Mouse (Mus musculus) heart, adult 2 months (tissue): ENCODE measurements at regions not wholly inside any gene's neighbourhood (a gene's known extent, or its start where the extent isn't known, plus 50 kb on each side); places are given as distances from the start of the nearest gene placed in this dataset.

Source experiments
- DNase-seq, 2 experiments: peaks; one replicate each; pipeline ENCODE4 v3.0.0; 2021
- H3K27ac ChIP-seq: fragments of 200-600 bp; 2 replicates; pipeline ENCODE4 v1.8.1; 2022
- H3K27me3 ChIP-seq: fragments of 200-500 bp; 2 replicates; pipeline ENCODE4 v1.6.1; 2012; ENCODE audit warnings: mild to moderate bottlenecking, low read length, inconsistent platforms, mixed read lengths; ENCODE audit not compliant: control insufficient read depth, insufficient read depth
- H3K36me3 ChIP-seq: fragments of 200-500 bp; 2 replicates; pipeline ENCODE4 v1.6.1; 2012; ENCODE audit warnings: low read length, inconsistent platforms; ENCODE audit not compliant: control insufficient read depth, insufficient read depth
- H3K4me1 ChIP-seq: fragments of 200-500 bp; 2 replicates; pipeline ENCODE4 v1.6.1; 2011; ENCODE audit warnings: low read length; ENCODE audit not compliant: control insufficient read depth, insufficient read depth
- H3K4me3 ChIP-seq: fragments of 200-600 bp; 2 replicates; pipeline ENCODE4 v1.8.1; 2022
- H3K79me2 ChIP-seq: fragments of 200-500 bp; replicated peaks from 2 replicates; pipeline ENCODE4 v1.6.1; 2012; ENCODE audit warnings: mild to moderate bottlenecking, inconsistent platforms, low read length, moderate library complexity, mixed read lengths; ENCODE audit not compliant: control insufficient read depth, insufficient read depth
- H3K9ac ChIP-seq: fragments of 200-500 bp; 2 replicates; pipeline ENCODE4 v1.6.1; 2012; ENCODE audit warnings: low read depth, mild to moderate bottlenecking, control low read depth, inconsistent platforms, low read length, mixed read lengths
- CTCF ChIP-seq: fragments of 200-600 bp; IDR thresholded peaks from 2 replicates; pipeline ENCODE4 v1.8.1; 2022; ENCODE audit warnings: antibody characterized with exemption, mild to moderate bottlenecking, moderate library complexity
- EP300 ChIP-seq: fragments of 200-500 bp; IDR thresholded peaks from 2 replicates; pipeline ENCODE4 v1.6.1; 2011; ENCODE audit warnings: low read depth, low read length, control low read depth; ENCODE audit not compliant: insufficient read depth
- POLR2A ChIP-seq: fragments of 200-500 bp; IDR thresholded peaks from 2 replicates; pipeline ENCODE4 v1.6.1; 2011; ENCODE audit warnings: mild to moderate bottlenecking, low read depth, low read length, control low read depth; ENCODE audit not compliant: insufficient read depth
- WGBS: fragments of 180-500 bp; shearing (Covaris S2); methylation state at CpG from one replicate; pipeline ENCODE4 v1.1.7; 2018; 5-methylcytosine and 5-hydroxymethylcytosine counted together
- intact Hi-C: fragments of 180-260 bp; cut with DNase I; formaldehyde crosslinking; loops from one replicate; pipeline ENCODE4 v1.15.1; 2025

DNA sequence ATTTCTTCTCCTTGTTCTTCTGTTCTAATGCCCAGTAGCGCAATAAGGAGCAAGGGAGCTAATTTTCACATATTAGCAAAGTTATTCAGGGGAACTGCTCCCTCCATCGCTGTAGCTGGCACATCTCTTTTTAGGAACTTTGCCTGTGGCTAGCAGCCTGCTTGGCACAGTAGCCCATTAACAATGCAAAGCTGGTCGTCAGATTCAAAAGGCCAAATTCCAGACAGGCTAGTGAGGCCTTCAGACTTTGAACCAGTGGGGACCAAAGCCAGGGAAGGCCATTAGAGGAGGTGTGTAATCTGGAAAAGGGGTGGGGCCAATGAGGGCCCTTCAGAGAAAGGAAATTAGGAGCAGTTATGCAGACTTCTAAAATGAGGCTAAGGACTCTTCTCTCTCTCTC is 181.5 kb downstream of the Emp1 start:
- H3K4me3 ChIP-seq, result no peak overlapping the region
- no peak overlapping the region for H3K9ac ChIP-seq
- H3K36me3 ChIP-seq, result no peaks in the 10 kb centered on the region
- no peaks in the 10 kb centered on the region for H3K27me3 ChIP-seq
- 65% methylated on average over 3 of the region's 3 CpGs for WGBS
- H3K27ac ChIP-seq, result no peak overlapping the region
- DNase-seq, result no peak
- intact Hi-C loops, result no loop called here
- H3K4me1 ChIP-seq, result no peaks in the 10 kb centered on the region
- TF ChIP-seq CTCF (no peak), EP300 (no peak)
- H3K79me2 ChIP-seq, result no peaks in the 10 kb centered on the region

DNA sequence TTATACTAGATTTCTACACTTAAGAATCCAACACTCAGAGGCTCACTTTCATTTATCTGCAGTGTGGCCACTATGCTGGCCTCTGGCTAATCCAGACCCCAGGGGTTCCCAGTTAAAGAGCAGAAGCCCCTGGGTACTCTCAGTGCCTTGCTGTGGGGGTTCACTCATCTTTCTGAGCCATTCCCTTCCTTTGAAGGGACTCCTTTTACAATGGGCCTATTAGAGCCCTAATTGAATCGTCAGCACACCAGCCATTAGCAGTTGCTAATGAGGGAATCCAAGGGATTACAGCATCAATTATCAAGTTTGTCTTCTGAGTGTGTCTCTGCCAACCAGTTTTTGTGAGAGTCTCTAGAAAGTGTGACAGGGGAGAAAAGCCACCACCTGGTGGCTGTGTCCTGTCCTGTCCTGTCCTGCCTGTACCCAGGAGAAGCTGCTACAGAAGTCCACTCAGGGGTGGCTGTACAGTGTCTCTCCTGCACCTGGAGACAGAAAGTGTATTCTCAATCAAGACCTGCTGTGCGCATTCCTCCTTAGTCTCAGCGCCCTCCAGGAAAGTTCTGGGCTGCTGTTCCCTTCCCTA is 188.1 kb downstream of the Emp1 start:
- TF ChIP-seq CTCF (no peak), EP300 (no peak), POLR2A (no peak)
- 48% methylated on average over 3 of the region's 3 CpGs for whole genome bisulfite sequencing
- intact Hi-C loops, result no loop called here
- Histone ChIP-seq H3K4me3 (no peak overlapping the region), H3K27ac (no peak overlapping the region), H3K9ac (no peak overlapping the region), H3K27me3 (no peaks in the 10 kb centered on the region), H3K79me2 (no peaks in the 10 kb centered on the region), H3K4me1 (no peaks in the 10 kb centered on the region), H3K36me3 (no peaks in the 10 kb centered on the region)
- DNase-seq, result no peak

DNA sequence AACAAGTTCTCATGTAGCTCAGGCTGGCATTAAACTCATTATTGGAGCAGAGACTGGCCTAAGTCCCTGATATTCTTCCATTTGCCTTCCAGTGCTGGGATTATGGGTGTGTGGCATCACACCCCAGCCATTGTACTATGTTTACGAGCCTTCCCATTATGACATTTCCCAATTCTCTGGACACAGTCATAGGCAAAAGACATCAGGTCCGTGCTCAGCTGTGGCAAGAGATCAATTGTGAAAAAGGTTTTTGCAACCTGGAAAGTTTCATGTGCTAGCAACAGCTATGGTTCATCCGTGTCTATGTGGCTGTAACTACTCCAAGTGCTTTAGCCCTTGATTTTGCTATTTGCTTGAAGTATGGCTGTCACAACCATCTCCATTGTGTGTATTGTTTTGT is 190.1 kb downstream of the Emp1 start:
- 83% methylated on average over 3 of the region's 3 CpGs for WGBS
- DNase-seq, result no peak
- H3K4me1 ChIP-seq, result no peaks in the 10 kb centered on the region
- TF ChIP-seq CTCF, result no peak
- TF ChIP-seq EP300, result no peak
- no peak for TF ChIP-seq POLR2A
- H3K9ac ChIP-seq, result no peak overlapping the region
- H3K27ac ChIP-seq, result no peak overlapping the region
- no peaks in the 10 kb centered on the region for H3K36me3 ChIP-seq
- H3K79me2 ChIP-seq, result no peaks in the 10 kb centered on the region
- intact Hi-C loops, result no loop called here
- H3K27me3 ChIP-seq, result no peaks in the 10 kb centered on the region
- H3K4me3 ChIP-seq, result no peak overlapping the region

DNA sequence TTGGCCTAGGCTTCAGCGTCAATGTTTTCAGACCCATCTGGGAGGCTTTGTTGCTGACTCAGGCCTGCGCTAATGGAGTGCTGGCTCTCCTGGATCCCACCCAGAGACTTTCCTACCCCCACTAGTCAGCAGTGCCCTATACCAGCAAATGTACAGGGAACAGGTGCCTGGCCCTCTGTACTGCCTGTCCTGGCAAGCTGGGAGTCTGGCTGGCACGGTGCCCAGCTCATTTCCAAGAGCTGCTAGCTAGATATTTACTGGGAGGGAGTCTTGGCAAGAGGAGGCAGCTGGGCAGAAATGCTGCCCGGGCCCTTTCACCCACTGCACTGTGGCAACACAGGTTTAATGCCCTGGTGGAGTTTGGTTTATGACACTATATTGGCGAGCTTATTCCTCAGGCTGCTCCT is 197.2 kb downstream of the Emp1 start:
- Histone ChIP-seq H3K27ac (no peak overlapping the region), H3K79me2 (no peaks in the 10 kb centered on the region), H3K27me3 (no peaks in the 10 kb centered on the region), H3K4me3 (no peak overlapping the region), H3K36me3 (no peaks in the 10 kb centered on the region), H3K9ac (no peak overlapping the region), H3K4me1 (no peaks in the 10 kb centered on the region; the same call in 1 of the 2 replicates)
- 45% methylated on average over 5 of the region's 5 CpGs for WGBS
- peak; percentile 80 to 86 for DNase-seq
- intact Hi-C loops, result no loop called here
- TF ChIP-seq EP300, result no peak
- TF ChIP-seq CTCF, result no peak

DNA sequence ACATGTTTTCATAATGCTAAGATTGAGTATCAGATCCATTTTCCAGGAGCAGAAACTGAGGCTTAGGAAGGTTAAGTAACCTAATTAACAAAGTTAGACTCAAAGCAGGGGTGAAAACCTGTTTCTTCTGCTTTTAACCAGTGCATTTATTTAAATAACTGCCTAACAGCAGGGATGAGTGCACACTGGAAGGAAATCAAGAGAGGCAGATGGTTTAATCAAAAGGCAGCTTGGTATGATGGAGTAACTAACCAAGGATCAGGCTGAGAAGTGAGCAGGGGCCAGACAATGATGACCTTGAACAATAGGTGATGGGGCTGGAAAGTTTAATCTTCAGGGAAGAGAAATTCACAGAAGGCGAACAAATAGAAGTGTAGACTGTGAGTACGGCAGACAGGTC is 199.9 kb downstream of the Emp1 start:
- Histone ChIP-seq H3K79me2 (no peaks in the 10 kb centered on the region), H3K36me3 (no peaks in the 10 kb centered on the region), H3K27me3 (no peaks in the 10 kb centered on the region), H3K4me1 (no peaks in the 10 kb centered on the region; the same call in 1 of the 2 replicates), H3K9ac (no peak overlapping the region), H3K4me3 (no peak overlapping the region), H3K27ac (no peak overlapping the region)
- intact Hi-C loops, result no loop called here
- TF ChIP-seq CTCF (no peak), POLR2A (no peak), EP300 (no peak)
- WGBS, result 91% methylated on average over 2 of the region's 2 CpGs
- DNase-seq, result no peak

DNA sequence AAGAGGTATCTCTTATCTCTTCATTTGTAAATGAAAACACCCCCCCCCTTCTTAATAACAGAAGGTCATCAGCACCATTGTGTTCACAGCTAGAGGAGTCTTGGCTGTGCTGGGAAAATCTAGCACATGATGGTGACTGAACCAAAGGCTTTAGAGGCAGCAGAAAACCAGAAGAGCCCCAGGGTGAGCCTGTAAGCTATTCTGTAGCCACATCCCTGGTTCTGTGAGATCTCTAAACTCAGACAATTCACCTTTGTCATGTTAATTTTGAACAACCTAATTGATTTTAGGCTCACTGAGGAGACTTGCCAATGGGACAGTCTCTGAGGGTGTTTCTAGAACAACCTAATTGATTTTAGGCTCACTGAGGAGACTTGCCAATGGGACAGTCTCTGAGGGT is 201.4 kb downstream of the Emp1 start:
- no peaks in the 10 kb centered on the region for H3K79me2 ChIP-seq
- intact Hi-C loops, result no loop called here

DNA sequence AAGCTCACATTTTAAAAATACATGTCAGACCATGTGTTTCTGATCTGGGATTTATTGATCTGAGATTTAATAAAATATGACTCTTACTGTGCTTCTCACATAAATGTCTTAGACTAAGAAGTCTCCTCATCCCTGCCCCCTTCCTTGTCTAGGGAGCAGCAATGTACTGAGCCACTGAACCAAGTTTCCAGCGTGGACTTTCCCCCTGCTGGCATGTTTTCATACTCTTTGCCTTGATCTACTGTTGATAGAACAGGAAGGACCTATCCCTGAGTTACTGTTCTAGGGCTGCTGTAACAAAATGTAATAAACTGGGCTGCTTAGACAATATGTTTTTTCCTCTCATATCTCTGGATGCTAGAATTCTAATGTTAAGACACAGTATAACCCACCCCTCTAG is 206.7 kb downstream of the Emp1 start:
- H3K27me3 ChIP-seq, result no peaks in the 10 kb centered on the region
- H3K4me1 ChIP-seq, result no peaks in the 10 kb centered on the region
- no peak overlapping the region for H3K9ac ChIP-seq
- H3K36me3 ChIP-seq, result no peaks in the 10 kb centered on the region
- H3K79me2 ChIP-seq, result no peaks in the 10 kb centered on the region
- intact Hi-C loops, result no loop called here
- TF ChIP-seq EP300 (no peak), CTCF (no peak), POLR2A (no peak)
- DNase-seq, result no peak
- H3K4me3 ChIP-seq, result no peak overlapping the region
- H3K27ac ChIP-seq, result no peak overlapping the region
- 55% methylated on average over 1 of the region's 1 CpGs for WGBS

More for the DNA sequence above, 201.4 kb downstream of the Emp1 start:
- no peak overlapping the region for H3K9ac ChIP-seq
- no peak for DNase-seq
- H3K4me3 ChIP-seq, result no peak overlapping the region
- H3K36me3 ChIP-seq, result no peaks in the 10 kb centered on the region
- H3K27me3 ChIP-seq, result no peaks in the 10 kb centered on the region
- TF ChIP-seq POLR2A (no peak), EP300 (no peak), CTCF (no peak)
- H3K4me1 ChIP-seq, result no peaks in the 10 kb centered on the region; the same call in 1 of the 2 replicates
- H3K27ac ChIP-seq, result no peak overlapping the region
